Mouse (Mus musculus) right cerebral cortex, postnatal 25 days (tissue): ENCODE data around the gene Iqschfp.

Experiments used
- DNase-seq: peaks from one replicate; pipeline ENCODE4 v3.0.0; 2022

Iqschfp gene

GRCm38 (mm10) chr3:67892026-67892705, at the start of gene Iqschfp, which contains the start of gene Iqcj:
Gene Iqschfp (plus strand): TSS chr3:67892232.
Gene Iqcj (plus strand): TSS chr3:67892220.
- DNase-seq = peak; percentile 49

GRCm38 (mm10) chr3:67852397-67852796, 39.6 kb upstream of the Iqschfp start:
- DNase-seq = no peak

- no peak for DNase-seq
Observed at GRCm38 (mm10) chr3:67861524-67861923, 30.5 kb upstream of the Iqschfp start.

GRCm38 (mm10) chr3:67867420-67868065, 24.5 kb upstream of the Iqschfp start:
- no peak for DNase-seq

GRCm38 (mm10) chr3:67869424-67869823, 22.6 kb upstream of the Iqschfp start:
- DNase-seq = no peak

- DNase-seq = no peak
Observed at GRCm38 (mm10) chr3:67877253-67877652, 14.8 kb upstream of the Iqschfp start.

GRCm38 (mm10) chr3:67884335-67884734, 7.7 kb upstream of the Iqschfp start:
- DNase-seq = no peak

GRCm38 (mm10) chr3:67886176-67886575, 5.9 kb upstream of the Iqschfp start:
- no peak for DNase-seq

- no peak for DNase-seq
Observed at GRCm38 (mm10) chr3:67887251-67887650, 4.8 kb upstream of the Iqschfp start.

GRCm38 (mm10) chr3:67892768-67893167, 736 bp downstream of the Iqschfp start:
- peak; percentile 20 for DNase-seq

- no peak for DNase-seq
Observed at GRCm38 (mm10) chr3:67902517-67902916, 10.5 kb downstream of the Iqschfp start.

GRCm38 (mm10) chr3:67908586-67908985, 16.6 kb downstream of the Iqschfp start:
- DNase-seq = no peak

- no peak for DNase-seq
Observed at GRCm38 (mm10) chr3:67918098-67918497, 26.1 kb downstream of the Iqschfp start.

GRCm38 (mm10) chr3:67918634-67919259, 26.7 kb downstream of the Iqschfp start:
- no peak for DNase-seq

- no peak for DNase-seq
Observed at GRCm38 (mm10) chr3:67923095-67923494, 31.1 kb downstream of the Iqschfp start.

- DNase-seq = no peak
Observed at GRCm38 (mm10) chr3:67925453-67925852, 33.4 kb downstream of the Iqschfp start.

GRCm38 (mm10) chr3:67930424-67931133, 38.5 kb downstream of the Iqschfp start:
- DNase-seq = no peak

- DNase-seq = no peak
Observed at GRCm38 (mm10) chr3:67931181-67931580, 39.1 kb downstream of the Iqschfp start.

GRCm38 (mm10) chr3:67931914-67932313, 39.9 kb downstream of the Iqschfp start:
- DNase-seq = no peak

- DNase-seq = no peak
Observed at GRCm38 (mm10) chr3:67935829-67936228, 43.8 kb downstream of the Iqschfp start.

- DNase-seq = no peak
Observed at GRCm38 (mm10) chr3:67947000-67947399, 55.0 kb downstream of the Iqschfp start.

- no peak for DNase-seq
Observed at GRCm38 (mm10) chr3:67952517-67952940, 60.5 kb downstream of the Iqschfp start.

- DNase-seq = peak; percentile 57
Observed at GRCm38 (mm10) chr3:67954459-67955065, 62.5 kb downstream of the Iqschfp start.
